Mouse (Mus musculus) left cerebral cortex, adult 9 months (tissue): Measurements from ENCODE around the gene Sgf29.
A peak's percentile ranks its signal among the peaks of the same experiment; 100 is the strongest.
"Not testable (repeated sequence)": the region's sequence is repeated elsewhere in the genome, so short reads cannot be mapped to it uniquely, and the experiment has no call there.

Experiments used
- DNase-seq, 2 experiments: peaks; one replicate each; pipeline ENCODE4 v3.0.0; 2022; ENCODE audit warnings: low spot score in 2 of 2

The Sgf29 gene

GRCm38 (mm10) chr7:126688156-126688555 is 39.0 kb downstream of the Sgf29 start:
- not testable (repeated sequence) for DNase-seq

GRCm38 (mm10) chr7:126689021-126689420 is 39.9 kb downstream of the Sgf29 start:
- no peak for DNase-seq

- no peak for DNase-seq
These were observed 41.6 kb downstream of the Sgf29 start for GRCm38 (mm10) chr7:126690737-126691136.

- DNase-seq: no peak
These were observed 42.6 kb downstream of the Sgf29 start for GRCm38 (mm10) chr7:126691676-126692075.

GRCm38 (mm10) chr7:126692426-126692825 is 43.3 kb downstream of the Sgf29 start:
- no peak for DNase-seq

GRCm38 (mm10) chr7:126693256-126693655 is 44.1 kb downstream of the Sgf29 start:
- peak in 1 of 2 experiments; percentile 89 for DNase-seq

GRCm38 (mm10) chr7:126693781-126694180 is 44.7 kb downstream of the Sgf29 start:
- DNase-seq: no peak

- no peak for DNase-seq
These were observed 45.4 kb downstream of the Sgf29 start for GRCm38 (mm10) chr7:126694441-126695051.

- DNase-seq: peak in 1 of 2 experiments; percentile 42
These were observed 46.1 kb downstream of the Sgf29 start, which contains the start of gene Bola2 for GRCm38 (mm10) chr7:126695210-126695611. Gene Bola2, plus strand, starts transcription at chr7:126695401.

- peak; percentile 90 to 97 for DNase-seq
These were observed 46.6 kb downstream of the Sgf29 start, which contains the start of gene Slx1b for GRCm38 (mm10) chr7:126695631-126696207. Gene Slx1b, minus strand, starts transcription at chr7:126695784.

- no peak for DNase-seq
These were observed 47.2 kb downstream of the Sgf29 start for GRCm38 (mm10) chr7:126696303-126696702.

- no peak for DNase-seq
These were observed 47.8 kb downstream of the Sgf29 start for GRCm38 (mm10) chr7:126696886-126697285.

GRCm38 (mm10) chr7:126697838-126698237 is 48.7 kb downstream of the Sgf29 start:
- DNase-seq: no peak

GRCm38 (mm10) chr7:126700063-126701015 is 51.2 kb downstream of the Sgf29 start:
- DNase-seq: no peak

GRCm38 (mm10) chr7:126701070-126701469 is 52.0 kb downstream of the Sgf29 start:
- peak in 1 of 2 experiments; percentile 93 for DNase-seq

GRCm38 (mm10) chr7:126701559-126702357 is 52.6 kb downstream of the Sgf29 start:
- DNase-seq: no peak

- no peak for DNase-seq
These were observed 53.2 kb downstream of the Sgf29 start for GRCm38 (mm10) chr7:126702358-126702757.

- DNase-seq: no peak
These were observed 54.0 kb downstream of the Sgf29 start for GRCm38 (mm10) chr7:126702861-126703756.

GRCm38 (mm10) chr7:126703757-126704077 is 54.6 kb downstream of the Sgf29 start:
- no peak for DNase-seq

GRCm38 (mm10) chr7:126704121-126704980 is 55.2 kb downstream of the Sgf29 start:
- peak; percentile 80 to 93 for DNase-seq
